Mouse (Mus musculus): ENCODE data around the gene Fam19a2. TPM values are rescaled to one million over a fixed set of nuclear protein-coding genes. Genes with fewer than 3 reads are reported as not detected.

Gene Fam19a2
- total RNA-seq, 2 experiments from 2014 or later = not detected

GRCm38 (mm10) chr10:123383277-123383676 is 119.5 kb downstream of the Fam19a2 start:
- DNase-seq (ENCODE audit: low spot score) = no peak

DNA sequence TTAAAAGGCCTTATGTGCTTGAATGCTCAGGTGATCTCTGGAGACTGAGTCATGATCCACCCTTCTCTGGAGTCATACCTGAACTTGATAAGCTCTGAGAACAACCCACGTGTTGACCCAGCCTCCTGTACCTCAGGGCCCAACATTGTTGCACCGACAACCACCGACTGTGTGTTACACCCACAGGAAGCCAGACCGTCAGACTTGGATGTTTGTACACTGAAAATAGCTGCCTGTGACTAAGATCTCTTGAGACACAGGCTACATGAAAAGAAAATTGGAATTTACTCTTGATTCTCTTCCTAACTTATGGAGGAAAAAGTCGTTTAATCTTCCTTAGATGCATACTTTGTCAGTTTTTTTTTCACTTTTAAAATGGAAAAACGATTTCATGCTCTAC is 121.8 kb downstream of the Fam19a2 start:
- DNase-seq (ENCODE audit: low spot score) = no peak

- no peak for DNase-seq (ENCODE audit: low spot score)
These were observed 131.6 kb downstream of the Fam19a2 start for GRCm38 (mm10) chr10:123395429-123395828.

GRCm38 (mm10) chr10:123398136-123398535 is 134.3 kb downstream of the Fam19a2 start:
- DNase-seq (ENCODE audit: low spot score) = no peak

DNA sequence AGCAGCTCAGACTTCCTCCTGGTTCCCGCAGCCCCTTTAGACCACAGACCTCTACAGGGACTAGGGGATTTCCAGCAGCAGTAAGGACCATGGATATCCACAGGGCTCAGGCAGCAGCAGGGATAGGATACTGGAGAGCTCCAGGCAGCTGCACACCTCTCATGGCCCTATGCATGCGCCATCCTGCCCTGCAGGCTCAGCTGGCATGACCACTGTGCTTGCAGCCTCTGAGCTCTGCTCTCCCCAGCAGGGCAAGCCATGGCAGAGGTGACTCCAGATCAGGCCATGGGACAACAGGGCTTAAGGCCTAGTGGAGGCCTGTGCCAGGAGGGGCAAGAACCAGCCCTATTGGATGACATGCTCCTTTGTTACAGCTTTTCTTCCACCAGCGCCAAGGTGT is 137.4 kb downstream of the Fam19a2 start:
- DNase-seq (ENCODE audit: low spot score) = no peak

DNA sequence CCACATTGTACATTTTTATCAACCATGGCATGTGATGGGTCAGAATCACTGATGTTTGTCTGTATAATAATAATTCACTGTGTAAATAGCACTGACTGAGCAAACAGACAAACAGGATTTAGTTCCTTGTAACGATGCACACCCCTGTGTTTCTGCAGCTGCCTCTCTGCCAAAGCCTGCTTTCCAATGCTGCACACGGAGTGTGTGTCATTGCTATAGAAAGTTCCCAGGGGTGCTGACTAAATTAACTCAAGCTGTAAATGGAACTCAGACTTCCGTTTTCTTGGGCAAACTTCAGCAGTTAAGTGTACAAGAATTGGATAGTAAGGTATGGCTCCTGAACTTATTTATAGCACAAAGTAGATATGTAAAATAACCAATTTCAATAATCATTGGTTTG is 138.7 kb downstream of the Fam19a2 start:
- no peak for DNase-seq (ENCODE audit: low spot score)

DNA sequence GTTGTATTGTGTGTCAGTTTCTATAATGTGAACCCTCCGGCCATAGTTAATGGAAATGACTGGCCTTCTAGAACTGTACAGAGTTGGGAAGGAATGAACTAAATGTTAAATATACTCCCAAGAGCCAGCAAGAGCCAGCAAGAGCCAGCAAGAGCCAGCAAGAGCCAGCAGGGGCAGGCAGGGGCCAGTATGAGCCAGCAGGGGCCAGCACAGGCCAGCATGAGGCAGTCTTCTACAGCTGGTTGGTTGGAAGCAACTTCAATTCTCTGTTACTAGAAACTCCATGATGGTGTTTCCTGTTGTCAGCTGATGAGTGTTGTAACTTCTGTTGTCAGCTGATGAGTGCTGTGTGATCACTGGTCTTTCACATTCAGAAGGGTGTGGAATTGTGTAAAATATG is 151.2 kb downstream of the Fam19a2 start:
- DNase-seq (ENCODE audit: low spot score) = no peak

GRCm38 (mm10) chr10:123416024-123416423 is 152.2 kb downstream of the Fam19a2 start:
- DNase-seq (ENCODE audit: low spot score) = no peak

GRCm38 (mm10) chr10:123418616-123419173 is 154.9 kb downstream of the Fam19a2 start:
- DNase-seq (ENCODE audit: low spot score) = no peak

DNA sequence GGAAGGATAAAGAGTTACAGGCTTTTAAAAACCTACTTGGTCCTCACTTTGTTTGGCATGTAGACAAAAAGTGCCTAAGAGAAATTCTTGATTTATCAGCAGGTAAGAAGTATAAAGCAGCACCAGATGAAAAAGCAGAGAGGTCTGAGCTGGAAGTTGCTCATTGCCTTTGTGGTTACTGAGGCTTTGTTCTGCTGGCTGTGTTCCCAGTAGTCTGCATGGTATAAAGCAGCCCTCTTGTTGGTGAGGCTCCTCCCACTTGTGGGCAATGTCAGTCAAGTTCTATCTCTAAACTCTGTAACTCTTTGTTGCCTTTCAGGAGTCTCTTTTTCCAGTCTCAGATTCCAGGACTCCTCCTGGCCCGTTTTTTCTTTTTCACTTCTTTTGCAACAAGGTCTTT is 156.5 kb downstream of the Fam19a2 start:
- DNase-seq (ENCODE audit: low spot score) = no peak

- DNase-seq (ENCODE audit: low spot score) = no peak
These were observed 160.7 kb downstream of the Fam19a2 start for GRCm38 (mm10) chr10:123424482-123424881.

- DNase-seq (ENCODE audit: low spot score) = no peak
These were observed 162.9 kb downstream of the Fam19a2 start for GRCm38 (mm10) chr10:123426527-123427363.

DNA sequence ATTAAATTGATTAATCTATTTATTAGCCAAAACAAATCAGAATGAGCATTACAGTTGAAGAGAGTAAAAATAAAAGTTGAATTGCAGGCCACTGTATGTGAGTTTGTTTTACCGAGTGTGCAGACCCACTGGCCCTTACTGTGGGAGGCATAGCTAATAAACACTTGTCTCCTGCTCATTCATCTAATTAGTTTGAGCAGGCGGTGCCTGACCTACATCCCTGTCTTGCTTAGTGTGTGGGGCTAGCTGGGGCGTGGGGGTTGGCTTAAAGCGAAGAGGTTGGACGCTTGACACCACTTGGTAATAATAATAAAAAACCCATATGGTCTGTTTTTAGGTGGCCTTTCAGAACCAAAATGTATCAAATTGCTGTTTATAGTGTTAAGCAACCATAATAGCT is 167.8 kb downstream of the Fam19a2 start:
- no peak for DNase-seq (ENCODE audit: low spot score)

DNA sequence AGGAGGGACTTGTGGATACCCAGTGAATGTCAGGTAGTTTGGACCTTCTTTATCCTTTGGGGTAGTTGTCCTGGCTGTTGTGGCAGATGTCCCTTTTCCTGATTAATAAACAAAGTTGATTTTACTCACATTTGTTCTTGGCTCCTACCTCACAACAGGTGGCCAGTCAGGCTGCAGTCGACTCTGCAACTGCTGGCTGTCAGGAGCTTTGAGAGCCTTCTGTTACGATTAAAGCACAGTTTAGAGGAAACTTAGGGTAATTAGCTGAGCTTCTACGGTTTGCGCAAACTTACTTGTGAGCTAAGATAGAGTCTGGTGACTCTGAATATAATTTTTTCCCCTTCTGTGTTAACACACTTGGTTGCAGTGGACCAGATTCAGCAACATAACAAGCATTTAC is 173.8 kb downstream of the Fam19a2 start:
- no peak for DNase-seq (ENCODE audit: low spot score)

- DNase-seq (ENCODE audit: low spot score) = no peak
These were observed 193.0 kb downstream of the Fam19a2 start for GRCm38 (mm10) chr10:123456800-123457199.

DNA sequence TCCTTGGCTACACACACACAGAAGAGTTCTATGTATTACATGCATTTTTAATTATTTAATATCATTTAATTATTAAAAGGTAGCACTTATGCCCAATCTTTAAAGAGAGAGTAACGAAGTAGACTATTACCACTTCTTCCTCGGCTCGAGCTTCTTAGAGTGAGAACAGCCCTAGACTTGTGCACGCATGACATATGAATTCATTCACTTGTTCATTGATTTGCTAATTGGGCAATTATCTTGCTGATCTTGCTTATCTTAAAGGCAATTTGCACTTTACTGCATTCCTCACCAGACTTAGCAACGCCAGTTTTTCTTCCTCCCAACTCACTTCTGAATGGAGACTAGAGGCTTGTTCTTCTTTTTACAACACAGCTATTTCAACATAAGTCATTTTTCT is 196.7 kb downstream of the Fam19a2 start:
- DNase-seq (ENCODE audit: low spot score) = no peak

- no peak for DNase-seq (ENCODE audit: low spot score)
These were observed 198.5 kb downstream of the Fam19a2 start for GRCm38 (mm10) chr10:123462305-123462704.

DNA sequence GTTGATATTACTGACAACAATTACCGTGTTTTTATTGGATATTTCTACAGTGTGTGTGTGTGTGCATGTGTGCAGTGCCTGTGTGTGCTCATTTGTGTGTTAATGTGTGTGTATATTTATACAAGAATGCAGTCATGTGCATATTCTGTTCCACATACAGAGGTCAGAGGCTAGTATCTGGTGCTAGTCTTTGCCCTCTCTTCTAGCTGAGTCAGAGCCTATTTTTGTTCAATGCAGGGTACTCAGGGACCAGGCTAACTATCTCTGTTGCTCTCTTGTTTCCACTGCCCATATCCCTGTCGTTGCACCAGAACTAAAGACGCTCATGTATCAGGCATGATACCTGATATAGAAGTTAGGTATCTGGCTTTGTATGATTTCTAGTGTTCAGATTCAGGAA is 251.0 kb downstream of the Fam19a2 start:
- no peak for DNase-seq (ENCODE audit: low spot score)

GRCm38 (mm10) chr10:123520613-123521012 is 256.8 kb downstream of the Fam19a2 start:
- no peak for DNase-seq (ENCODE audit: low spot score)

- no peak for DNase-seq (ENCODE audit: low spot score)
These were observed 257.4 kb downstream of the Fam19a2 start for GRCm38 (mm10) chr10:123521203-123521602.

DNA sequence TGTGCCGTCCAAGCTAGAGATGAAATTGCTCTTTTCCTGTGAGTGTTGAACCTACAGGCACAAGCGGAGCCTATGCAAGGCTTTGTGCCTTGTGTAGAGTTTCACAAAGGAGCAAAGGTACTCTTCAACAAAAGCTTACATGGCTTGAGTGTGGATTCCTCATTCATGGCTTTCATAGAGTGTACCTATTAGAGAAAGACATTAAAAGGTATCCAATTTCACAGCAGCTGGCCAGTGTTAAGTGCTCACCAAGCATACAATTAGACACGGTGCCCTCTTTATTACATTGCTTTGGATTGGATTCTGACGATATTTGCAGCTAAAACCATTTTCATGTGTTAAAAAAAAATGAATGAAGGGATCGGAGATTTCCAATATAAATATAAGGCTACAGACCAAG is 261.6 kb downstream of the Fam19a2 start:
- DNase-seq (ENCODE audit: low spot score) = no peak

DNA sequence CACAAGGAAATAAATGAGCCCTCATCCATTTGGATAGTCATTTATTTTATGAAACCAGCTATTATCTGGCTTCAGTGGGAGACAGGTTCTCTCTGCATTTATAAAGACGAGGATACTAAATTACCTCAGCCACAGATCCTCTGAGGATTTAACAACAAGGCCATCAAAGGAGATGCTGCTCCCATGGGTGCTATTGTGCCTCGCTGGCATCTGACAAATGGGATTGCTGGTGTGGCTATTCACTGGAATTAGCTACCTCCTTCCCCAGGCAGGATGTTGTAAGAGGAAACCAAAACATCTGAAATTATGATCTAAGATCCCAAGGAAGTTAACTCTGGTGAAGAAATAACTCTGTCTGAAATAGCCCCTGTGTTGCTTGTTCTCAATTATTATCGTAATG is 262.3 kb downstream of the Fam19a2 start:
- no peak for DNase-seq (ENCODE audit: low spot score)

- no peak for DNase-seq (ENCODE audit: low spot score)
These were observed 272.3 kb downstream of the Fam19a2 start for GRCm38 (mm10) chr10:123536143-123536542.
